Mouse (Mus musculus) heart, adult 8-10 months (tissue): ENCODE data around the gene Ppfia3. TPM values are rescaled to one million over a fixed set of nuclear protein-coding genes. Genes with fewer than 3 reads are reported as not detected.

Source experiments
- DNase-seq: peaks from one replicate; pipeline ENCODE4 v3.0.0; 2022; ENCODE audit warnings: low spot score
- total RNA-seq, 4 experiments: library from RNA; stranded (reverse); gene quantifications; 2 replicates each; pipeline ENCODE4 v1.2.4; 2022

Gene Ppfia3
- total RNA-seq, 4 experiments from 2014 or later: 0.11 to 0.33 (median 0.20) TPM

GRCm38 (mm10) chr7:45346905-45347304 lies 19.9 kb downstream of the Ppfia3 start:
- DNase-seq: no peak

GRCm38 (mm10) chr7:45343543-45343942 lies 23.3 kb downstream of the Ppfia3 start:
- no peak for DNase-seq

GRCm38 (mm10) chr7:45342081-45342480 lies 24.7 kb downstream of the Ppfia3 start:
- DNase-seq: no peak

- DNase-seq: peak; percentile 74
These were observed 25.5 kb downstream of the Ppfia3 start for GRCm38 (mm10) chr7:45341303-45341702.

GRCm38 (mm10) chr7:45340669-45341068 lies 26.1 kb downstream of the Ppfia3 start:
- DNase-seq: peak; percentile 63

- DNase-seq: no peak
These were observed 26.8 kb downstream of the Ppfia3 start for GRCm38 (mm10) chr7:45340066-45340442.

GRCm38 (mm10) chr7:45339410-45340065 lies 27.3 kb downstream of the Ppfia3 start:
- DNase-seq: peak; percentile 49

GRCm38 (mm10) chr7:45338161-45338911 lies 28.5 kb downstream of the Ppfia3 start:
- no peak for DNase-seq

GRCm38 (mm10) chr7:45337469-45337868 lies 29.4 kb downstream of the Ppfia3 start:
- DNase-seq: no peak

GRCm38 (mm10) chr7:45336319-45336718 lies 30.5 kb downstream of the Ppfia3 start:
- no peak for DNase-seq

GRCm38 (mm10) chr7:45335056-45335455 lies 31.8 kb downstream of the Ppfia3 start, which contains the start of gene Hrc:
TSS of gene Hrc (plus strand) at chr7:45335290.
- DNase-seq: peak; percentile 61

GRCm38 (mm10) chr7:45334605-45335004 lies 32.2 kb downstream of the Ppfia3 start:
- peak; percentile 55 for DNase-seq

- peak; percentile 91 for DNase-seq
These were observed 33.3 kb downstream of the Ppfia3 start, which contains the start of gene Trpm4 for GRCm38 (mm10) chr7:45333431-45333982. TSS of gene Trpm4 (minus strand) at chr7:45333780.

GRCm38 (mm10) chr7:45332685-45333425 lies 34.0 kb downstream of the Ppfia3 start:
- peak; percentile 48 for DNase-seq

- DNase-seq: no peak
These were observed 35.3 kb downstream of the Ppfia3 start for GRCm38 (mm10) chr7:45331502-45331901.

- DNase-seq: no peak
These were observed 37.9 kb downstream of the Ppfia3 start for GRCm38 (mm10) chr7:45328841-45329475.

GRCm38 (mm10) chr7:45325800-45326199 lies 41.0 kb downstream of the Ppfia3 start:
- no peak for DNase-seq

- DNase-seq: no peak
These were observed 43.8 kb downstream of the Ppfia3 start for GRCm38 (mm10) chr7:45323069-45323468.

GRCm38 (mm10) chr7:45322245-45322644 lies 44.6 kb downstream of the Ppfia3 start:
- no peak for DNase-seq

GRCm38 (mm10) chr7:45316536-45316935 lies 50.3 kb downstream of the Ppfia3 start:
- DNase-seq: no peak

- no peak for DNase-seq
These were observed 51.6 kb downstream of the Ppfia3 start for GRCm38 (mm10) chr7:45315182-45315701.
